Mouse (Mus musculus) gonadal fat pad, adult 2 months (tissue): Measurements from ENCODE around the gene Tbl1x. TPM values are rescaled to one million over a fixed set of nuclear protein-coding genes. Genes with fewer than 3 reads are reported as not detected.
A peak's percentile ranks its signal among the peaks of the same experiment; 100 is the strongest.

Experiments
- DNase-seq: peaks from one replicate; pipeline ENCODE4 v3.0.0-alpha.2; 2012; ENCODE audit warnings: low read depth
- polyA plus RNA-seq: library from polyadenylated mRNA; depleted of rRNA; stranded (reverse); fragments of >200 nt; gene quantifications from 2 replicates; pipeline ENCODE4 v1.2.3, GENCODE M21; 2012

Gene Tbl1x
- polyA plus RNA-seq, 1 experiment, result 41.9 TPM

- DNase-seq, result no peak
These were observed 98.3 kb downstream of the Tbl1x start for GRCm38 (mm10) chrX:77608947-77609703.

GRCm38 (mm10) chrX:77611938-77612337 is 101.1 kb downstream of the Tbl1x start:
- no peak for DNase-seq

- no peak for DNase-seq
These were observed 102.2 kb downstream of the Tbl1x start for GRCm38 (mm10) chrX:77613041-77613440.

- DNase-seq, result no peak
These were observed 105.0 kb downstream of the Tbl1x start for GRCm38 (mm10) chrX:77615735-77616293.

- DNase-seq, result no peak
These were observed 106.7 kb downstream of the Tbl1x start for GRCm38 (mm10) chrX:77617368-77618144.

- peak; percentile 36 for DNase-seq
These were observed 119.6 kb downstream of the Tbl1x start for GRCm38 (mm10) chrX:77630439-77630838.

GRCm38 (mm10) chrX:77636499-77636898 is 125.7 kb downstream of the Tbl1x start:
- no peak for DNase-seq

- no peak for DNase-seq
These were observed 127.3 kb downstream of the Tbl1x start for GRCm38 (mm10) chrX:77638076-77638475.

GRCm38 (mm10) chrX:77640301-77640700 is 129.5 kb downstream of the Tbl1x start:
- DNase-seq, result no peak

GRCm38 (mm10) chrX:77646164-77646563 is 135.4 kb downstream of the Tbl1x start:
- no peak for DNase-seq

GRCm38 (mm10) chrX:77650246-77650645 is 139.4 kb downstream of the Tbl1x start:
- DNase-seq, result no peak

- no peak for DNase-seq
These were observed 151.2 kb downstream of the Tbl1x start for GRCm38 (mm10) chrX:77662030-77662429.

- no peak for DNase-seq
These were observed 152.5 kb downstream of the Tbl1x start for GRCm38 (mm10) chrX:77663276-77663675.

GRCm38 (mm10) chrX:77665030-77665429 is 154.2 kb downstream of the Tbl1x start:
- DNase-seq, result no peak

GRCm38 (mm10) chrX:77666911-77667310 is 156.1 kb downstream of the Tbl1x start:
- no peak for DNase-seq

- DNase-seq, result no peak
These were observed 156.6 kb downstream of the Tbl1x start for GRCm38 (mm10) chrX:77667441-77667840.

- DNase-seq, result no peak
These were observed 159.2 kb downstream of the Tbl1x start for GRCm38 (mm10) chrX:77669779-77670550.
